Mouse (Mus musculus) CH12.LX (cell line): ENCODE results near the gene Vav1. TPM values are rescaled to one million over a fixed set of nuclear protein-coding genes. Genes with fewer than 3 reads are reported as not detected.

Experiments used
- DNase-seq: peaks from one replicate; pipeline ENCODE4 v3.0.0-alpha.2; 2013; ENCODE audit errors: extremely low read depth
- H3K27ac ChIP-seq: 2 replicates; pipeline ENCODE4 v1.5.1; 2012; ENCODE audit warnings: low read depth, mild to moderate bottlenecking, control low read depth, moderate library complexity; ENCODE audit not compliant: insufficient read depth
- H3K27me3 ChIP-seq: replicated peaks from 2 replicates; pipeline ENCODE3; 2012; ENCODE audit warnings: inconsistent platforms
- H3K36me3 ChIP-seq, 2 experiments: replicated peaks in 1 of 2; 2 replicates each; pipeline versions ENCODE3 to v1.6.1; 2012; ENCODE audit warnings: inconsistent platforms in 1 of 2, low read length in 1 of 2, mild to moderate bottlenecking in 1 of 2, mixed read lengths in 1 of 2, moderate library complexity in 1 of 2; ENCODE audit not compliant: control insufficient read depth in 1 of 2, insufficient read depth in 1 of 2
- H3K4me1 ChIP-seq, 2 experiments: 2 replicates each; pipeline ENCODE4 v1.6.1; 2012; ENCODE audit warnings: inconsistent platforms in 1 of 2, moderate library complexity in 1 of 2; ENCODE audit not compliant: insufficient read depth in 2 of 2, control insufficient read depth in 1 of 2
- H3K4me2 ChIP-seq: 2 replicates; pipeline ENCODE4 v1.6.1; 2012; ENCODE audit warnings: low read depth, mild to moderate bottlenecking, control low read depth; ENCODE audit not compliant: poor library complexity, insufficient read depth, severe bottlenecking
- H3K4me3 ChIP-seq, 3 experiments: fragments of 150-350 bp in 1 of 3; sonication (generic) in 1 of 3; replicated peaks in 1 of 3; 2 replicates each; pipeline versions ENCODE3 to v1.5.1; 2011 to 2012; ENCODE audit warnings: low read depth in 2 of 3, low read length in 2 of 3, mild to moderate bottlenecking in 2 of 3, moderate library complexity in 2 of 3, control low read depth in 1 of 3, improper control_type of control experiment in 1 of 3, inconsistent platforms in 1 of 3, mixed read lengths in 1 of 3; ENCODE audit not compliant: poor library complexity in 1 of 3
- H3K79me2 ChIP-seq: replicated peaks from 2 replicates; pipeline ENCODE4 v1.6.1; 2012; ENCODE audit warnings: mild to moderate bottlenecking, moderate library complexity; ENCODE audit not compliant: control insufficient read depth, poor library complexity, insufficient read depth, severe bottlenecking; ENCODE audit errors: extremely low read depth
- H3K9ac ChIP-seq: 2 replicates; pipeline ENCODE4 v1.6.1; 2012; ENCODE audit warnings: low read depth, mild to moderate bottlenecking, control low read depth, moderate library complexity; ENCODE audit not compliant: insufficient read depth
- H3K9me3 ChIP-seq: replicated peaks from 2 replicates; pipeline ENCODE3; 2012; ENCODE audit warnings: low read length, inconsistent platforms, mixed read lengths
- BHLHE40 ChIP-seq: IDR thresholded peaks from 2 replicates; pipeline ENCODE4 v1.6.1; 2011; ENCODE audit warnings: mild to moderate bottlenecking, low read depth, low read length, improper control_type of control experiment
- CHD1 ChIP-seq: IDR thresholded peaks from 2 replicates; pipeline ENCODE4 v1.6.1; 2012; ENCODE audit warnings: low read depth, low read length, improper control_type of control experiment, inconsistent platforms
- CTCF ChIP-seq, 2 experiments: IDR thresholded peaks in 1 of 2; conservative IDR thresholded peaks in 1 of 2; 2 replicates each; pipeline ENCODE4 v1.5.1; 2011 to 2012; ENCODE audit warnings: low read depth in 2 of 2, low read length in 2 of 2, improper control_type of control experiment in 1 of 2, inconsistent platforms in 1 of 2, mild to moderate bottlenecking in 1 of 2, moderate library complexity in 1 of 2
- E2F4 ChIP-seq: IDR thresholded peaks from 2 replicates; pipeline ENCODE4 v1.6.1; 2011; ENCODE audit warnings: low read depth, low read length, improper control_type of control experiment; ENCODE audit not compliant: insufficient replicate concordance
- GABPA ChIP-seq: IDR thresholded peaks from 2 replicates; pipeline ENCODE4 v1.6.1; 2012; ENCODE audit warnings: low read depth, low read length, improper control_type of control experiment, inconsistent platforms; ENCODE audit not compliant: insufficient replicate concordance
- MXI1 ChIP-seq: IDR thresholded peaks from 2 replicates; pipeline ENCODE4 v1.6.1; 2011; ENCODE audit warnings: mild to moderate bottlenecking, low read depth, low read length, improper control_type of control experiment
- MYC ChIP-seq: IDR thresholded peaks from 2 replicates; pipeline ENCODE4 v1.6.1; 2011; ENCODE audit warnings: low read depth, mild to moderate bottlenecking, improper control_type of control experiment, low read length
- PAX5 ChIP-seq: IDR thresholded peaks from 2 replicates; pipeline ENCODE4 v1.6.1; 2012; ENCODE audit warnings: low read length, inconsistent platforms, mixed read lengths
- POLR2A ChIP-seq: IDR thresholded peaks from 2 replicates; pipeline ENCODE4 v1.6.1; 2011; ENCODE audit warnings: low read depth, mild to moderate bottlenecking, improper control_type of control experiment, low read length
- POLR2AphosphoS2 ChIP-seq: IDR thresholded peaks from 2 replicates; pipeline ENCODE4 v1.6.1; 2011; ENCODE audit warnings: low read depth, low read length, improper control_type of control experiment
- SIN3A ChIP-seq: IDR thresholded peaks from 2 replicates; pipeline ENCODE4 v1.6.1; 2012; ENCODE audit warnings: low read length, improper control_type of control experiment, inconsistent platforms
- UBTF ChIP-seq: IDR thresholded peaks from 2 replicates; pipeline ENCODE4 v1.6.1; 2012; ENCODE audit warnings: low read depth, mild to moderate bottlenecking, inconsistent platforms, low read length, improper control_type of control experiment, moderate library complexity
- USF1 ChIP-seq: IDR thresholded peaks from 2 replicates; pipeline ENCODE4 v1.6.1; 2014; ENCODE audit warnings: low read depth, mild to moderate bottlenecking, inconsistent platforms, low read length, improper control_type of control experiment
- ZC3H11A ChIP-seq: IDR thresholded peaks from 2 replicates; pipeline ENCODE4 v1.6.1; 2012; ENCODE audit warnings: low read depth, mild to moderate bottlenecking, inconsistent platforms, low read length, improper control_type of control experiment
- dilution Hi-C: fragments of 300-500 bp; cut with MboI; formaldehyde crosslinking; loops from 2 replicates; pipeline ENCODE4 v1.14.3; 2020; ENCODE audit warnings: low sequenced_read_pairs; ENCODE audit not compliant: extremely low pct_unique_long_range_greater_than_20kb, extremely low pct_ligation_motif_present
- in situ Hi-C: fragments of 300-500 bp; cut with MboI; formaldehyde crosslinking; loops from 3 replicates; pipeline ENCODE4 v1.14.3; 2019; ENCODE audit warnings: low sequenced_read_pairs, low pct_ligation_motif_present, low pct_unique_long_range_greater_than_20kb, mixed read lengths
- polyA plus RNA-seq: library from polyadenylated mRNA; unstranded; fragments of >175 nt; gene quantifications from 2 replicates; pipeline ENCODE4 v1.2.1, GENCODE M21; 2012; ENCODE audit warnings: low read depth; ENCODE audit not compliant: insufficient read length
- total RNA-seq, 2 experiments: library from RNA; depleted of rRNA; stranded (reverse); fragments of 300-350 nt in 1 of 2; fragments of >200 nt in 1 of 2; gene quantifications; 2 replicates each; pipeline ENCODE4 v1.2.3; 2012 to 2014

Gene Vav1
- total and polyA plus RNA-seq, 3 experiments, result 60.3 to 90.9 (median 84.3) TPM

DNA sequence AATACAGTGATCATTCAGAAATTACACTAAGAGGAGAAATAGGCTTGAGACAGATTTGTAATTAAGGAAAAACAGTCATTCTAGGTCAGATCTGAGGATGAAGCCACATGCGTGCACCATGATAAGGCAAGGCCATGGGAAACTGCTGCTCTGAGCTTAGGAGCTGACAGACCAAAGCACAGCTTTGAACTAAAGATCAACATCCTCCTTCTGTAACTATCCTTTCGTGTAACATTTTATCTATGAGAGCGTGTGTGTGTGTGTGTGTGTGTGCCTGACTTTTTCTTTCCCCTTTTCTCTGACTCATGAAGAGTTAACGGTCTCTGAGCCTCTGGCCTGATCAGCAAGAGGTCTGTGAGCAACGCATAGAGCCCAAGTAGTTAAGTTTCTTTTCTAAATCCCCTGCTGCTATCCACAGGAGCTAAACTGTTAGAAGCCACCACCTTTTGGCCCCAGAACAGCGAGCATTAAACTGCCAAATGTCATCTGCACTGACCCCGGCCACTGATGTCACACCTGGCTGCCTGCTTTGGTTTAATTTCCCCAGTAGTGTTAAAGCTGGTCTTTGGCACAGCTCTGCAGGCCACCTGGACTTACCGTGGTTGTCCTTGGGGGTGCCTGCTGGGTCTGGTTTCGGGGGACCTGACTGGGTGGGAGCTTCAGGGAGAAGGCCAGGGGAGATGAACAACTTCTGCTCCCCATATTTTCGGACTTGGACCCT lies 35.1 kb upstream of the Vav1 start:
- Histone ChIP-seq H3K79me2 (no peaks in the 10 kb centered on the region; the same call in 1 of the 2 replicates), H3K9me3 (no peaks in the 10 kb centered on the region), H3K36me3 (peaks cover 35 to 45% of the 10 kb centered on the region in 2 experiments), H3K4me3 (no peak overlapping the region), H3K4me1 (peaks cover 10 to 19% of the 10 kb centered on the region in 2 experiments), H3K9ac (no peak overlapping the region), H3K27ac (no peak overlapping the region), H3K27me3 (no peaks in the 10 kb centered on the region), H3K4me2 (no peak overlapping the region)
- dilution Hi-C loops, result no loop called here
- in situ Hi-C loops, result loop anchor here (10.0 kb wide), 1 partner anchor 91 kb away; no protein-coding TSS in a partner anchor
- no peak for DNase-seq
- TF ChIP-seq SIN3A (no peak), CHD1 (no peak), UBTF (no peak), MYC (no peak), POLR2AphosphoS2 (no peak), MXI1 (no peak), CTCF (conservative IDR thresholded peaks at IDR 0.05 in 1 of 2, IDR thresholded peaks at IDR 0.05 in 1 of 2; ENCODE audit: low read depth in 2 of 2, low read length in 2 of 2) (no peak), BHLHE40 (no peak), E2F4 (no peak), POLR2A (no peak)

GRCm38 (mm10) chr17:57245311-57245929 lies 33.5 kb upstream of the Vav1 start:
- TF ChIP-seq USF1 (no peak), GABPA (no peak), CHD1 (no peak), PAX5 (no peak), POLR2A (no peak), ZC3H11A (no peak), SIN3A (no peak)
- Histone ChIP-seq H3K27me3 (no peaks in the 10 kb centered on the region), H3K4me3 (no peak overlapping the region), H3K79me2 (no peaks in the 10 kb centered on the region; the same call in 1 of the 2 replicates), H3K9me3 (no peaks in the 10 kb centered on the region), H3K4me1 (peaks cover 13 to 25% of the 10 kb centered on the region in 2 experiments), H3K4me2 (no peak overlapping the region), H3K36me3 (peaks cover 35 to 45% of the 10 kb centered on the region in 2 experiments), H3K9ac (no peak overlapping the region), H3K27ac (no peak overlapping the region)
- in situ Hi-C loops, result loop anchor here (10.0 kb wide), 1 partner anchor 89 kb away; no protein-coding TSS in a partner anchor
- no peak for DNase-seq
- dilution Hi-C loops, result no loop called here
